Mouse (Mus musculus): ENCODE results near the gene Slc44a4.

- TF ChIP-seq POLR2A (IDR thresholded peaks at IDR 0.05; ENCODE audit: low read depth, low read length): no peak
- TF ChIP-seq CTCF (IDR thresholded peaks at IDR 0.05; ENCODE audit: extremely low read depth, insufficient read length, insufficient replicate concordance, low read depth, low read length): no peak
Measured at GRCm38 (mm10) chr17:34928841-34929240, 14.6 kb downstream of the Slc44a4 start.
